28 mouse cellular contexts compared by ENCODE assay signal in the genomic region with DNA sequence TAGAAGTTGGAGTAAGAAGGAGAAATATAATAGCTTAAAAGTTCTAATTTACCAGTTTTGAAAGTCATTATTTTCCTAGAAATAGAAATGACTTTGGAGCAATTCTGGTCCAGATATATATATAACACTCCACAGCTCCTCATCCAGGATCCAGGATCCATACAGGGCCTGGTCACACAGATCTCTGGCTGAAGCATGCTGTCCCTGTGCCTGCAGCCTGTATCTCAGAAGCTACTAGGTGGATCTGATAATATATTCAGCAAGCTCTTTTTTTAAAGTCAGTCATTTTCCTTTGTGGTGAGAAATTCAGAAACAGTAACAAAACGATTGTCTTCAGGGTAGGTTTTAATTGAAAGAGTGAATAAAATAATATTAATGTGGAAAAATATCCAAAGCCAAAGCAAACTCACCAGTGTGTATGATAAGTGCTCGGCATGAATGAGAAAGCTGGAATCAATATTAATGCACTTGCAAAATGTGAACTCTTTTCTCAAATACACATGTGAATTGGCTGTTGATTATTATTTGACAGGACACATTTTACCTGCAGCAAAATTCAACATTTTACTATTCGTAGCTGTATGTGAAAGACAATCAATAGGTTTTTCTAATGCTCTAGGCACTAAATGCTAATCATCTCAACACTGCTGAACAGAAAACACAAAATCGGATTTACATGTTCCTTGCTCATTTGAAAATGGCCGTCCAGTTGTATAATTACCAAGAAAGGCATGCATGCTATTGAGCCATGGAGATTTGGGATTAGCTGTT.
DNase-seq lines count a peak whose midpoint lies in the region; ATAC-seq and TF ChIP-seq lines count a peak whose summit lies in the region.
"Had no signal": no experiment of that assay in that cellular context is flagged by ENCODE, and none has a peak within 500 bp of the region (broad histone marks: within the 10 kb centered on the region; RNA-seq: fewer than 3 reads in every experiment).

No protein-coding gene starts in this region.

- ATAC-seq in midbrain, embryonic 12.5 days (ENCODE audit: low FRiP score, low read depth), result peak; percentile 54; the same call in 1 of the 2 replicates
- ATAC-seq in midbrain, embryonic 11.5 days (ENCODE audit: low FRiP score), result no peak
- peak; percentile 53; the same call in 1 of the 2 replicates for ATAC-seq in midbrain, embryonic 14.5 days (ENCODE audit: low FRiP score, low TSS enrichment)
- no peak for ATAC-seq in midbrain, postnatal 0 days (ENCODE audit: low FRiP score)
- ATAC-seq in midbrain, embryonic 16.5 days, result peak; percentile 45
- ATAC-seq: activated CD4-positive, CD25-positive, alpha-beta regulatory T cell, adult 4 months; CD4-positive, CD25-positive, alpha-beta regulatory T cell, adult 4 months; forebrain, embryonic 13.5 days; forebrain, embryonic 15.5 days; forebrain, postnatal 0 days; Patski had no signal

- no peaks in the 10 kb centered on the region for H3K27me3 ChIP-seq in midbrain, embryonic 12.5 days
- H3K27me3 ChIP-seq in midbrain, embryonic 11.5 days (ENCODE audit: control insufficient read depth, insufficient read depth, low read length), result no peaks in the 10 kb centered on the region
- no peaks in the 10 kb centered on the region for H3K27me3 ChIP-seq in midbrain, embryonic 14.5 days (ENCODE audit: control insufficient read depth, insufficient read depth, low read length)
- no peaks in the 10 kb centered on the region for H3K27me3 ChIP-seq in midbrain, postnatal 0 days (ENCODE audit: insufficient read depth, low read length)
- no peaks in the 10 kb centered on the region for H3K27me3 ChIP-seq in midbrain, embryonic 16.5 days (ENCODE audit: control insufficient read depth, insufficient read depth, low read depth, low read length)
- H3K27me3 ChIP-seq: CH12.LX; embryonic facial prominence, embryonic 13.5 days; embryonic facial prominence, embryonic 15.5 days; forebrain, embryonic 13.5 days; forebrain, embryonic 15.5 days had no signal

- no peaks in the 10 kb centered on the region for H3K9me3 ChIP-seq in midbrain, embryonic 12.5 days
- H3K9me3 ChIP-seq in midbrain, embryonic 11.5 days (ENCODE audit: control insufficient read depth, low read length), result no peaks in the 10 kb centered on the region
- H3K9me3 ChIP-seq in midbrain, embryonic 14.5 days (ENCODE audit: control insufficient read depth, low read length), result no peaks in the 10 kb centered on the region
- H3K9me3 ChIP-seq in midbrain, postnatal 0 days (ENCODE audit: low read length), result no peaks in the 10 kb centered on the region
- no peaks in the 10 kb centered on the region for H3K9me3 ChIP-seq in midbrain, embryonic 16.5 days (replicated peaks; ENCODE audit: control insufficient read depth, low read length, poor library complexity, severe bottlenecking)
- H3K9me3 ChIP-seq: embryonic facial prominence, embryonic 13.5 days; embryonic facial prominence, embryonic 15.5 days; forebrain, embryonic 13.5 days; forebrain, embryonic 15.5 days had no signal

- WGBS in midbrain, embryonic 12.5 days, result 59% methylated on average over 5 of the region's 5 CpGs
- 72% methylated on average over 5 of the region's 5 CpGs for WGBS in midbrain, embryonic 11.5 days
- WGBS in midbrain, embryonic 14.5 days, result 40% methylated on average over 5 of the region's 5 CpGs
- WGBS in midbrain, postnatal 0 days, result 40% methylated on average over 5 of the region's 5 CpGs
- 50% methylated on average over 5 of the region's 5 CpGs for WGBS in midbrain, embryonic 16.5 days

- H3K36me3 ChIP-seq in midbrain, embryonic 12.5 days, result no peaks in the 10 kb centered on the region
- no peaks in the 10 kb centered on the region for H3K36me3 ChIP-seq in midbrain, embryonic 11.5 days (ENCODE audit: control insufficient read depth, insufficient read depth, low read length)
- no peaks in the 10 kb centered on the region for H3K36me3 ChIP-seq in midbrain, embryonic 14.5 days (ENCODE audit: control insufficient read depth, insufficient read depth, low read length)
- no peaks in the 10 kb centered on the region for H3K36me3 ChIP-seq in midbrain, postnatal 0 days (ENCODE audit: insufficient read depth, low read length)
- no peaks in the 10 kb centered on the region for H3K36me3 ChIP-seq in midbrain, embryonic 16.5 days (ENCODE audit: control insufficient read depth, insufficient read depth, low read length)
- H3K36me3 ChIP-seq: embryonic facial prominence, embryonic 13.5 days; embryonic facial prominence, embryonic 15.5 days; forebrain, embryonic 15.5 days; G1E had no signal

- H3K4me2 ChIP-seq in midbrain, embryonic 12.5 days (replicated peaks), result no peak overlapping the region
- no peak overlapping the region for H3K4me2 ChIP-seq in midbrain, embryonic 11.5 days
- no peak overlapping the region for H3K4me2 ChIP-seq in midbrain, embryonic 14.5 days (ENCODE audit: low read length)
- no peak overlapping the region for H3K4me2 ChIP-seq in midbrain, postnatal 0 days (ENCODE audit: low read depth, low read length, poor library complexity, severe bottlenecking)
- H3K4me2 ChIP-seq in midbrain, embryonic 16.5 days (ENCODE audit: low read length), result no peak overlapping the region
- H3K4me2 ChIP-seq: embryonic facial prominence, embryonic 13.5 days; embryonic facial prominence, embryonic 15.5 days; forebrain, embryonic 13.5 days; forebrain, embryonic 15.5 days had no signal

- DNase-seq in midbrain, embryonic 11.5 days (ENCODE audit: low spot score, missing footprints), result no peak
- peak; percentile 62 for DNase-seq in midbrain, embryonic 14.5 days
- DNase-seq in midbrain, postnatal 0 days (ENCODE audit: low spot score), result no peak
- DNase-seq in left cerebral cortex, adult 18-20 months (ENCODE audit: low spot score in 2 of 2), result no peak
- DNase-seq: adrenal gland, adult 8-10 months; adrenal gland, postnatal 14 days; adrenal gland, postnatal 36 days; B cell, adult 2 months; cerebellum, adult 11 months; cerebellum, adult 18-20 months; cerebellum, adult 8-10 months; cerebellum, adult 9-11 months; cerebellum, postnatal 14 days; cerebellum, postnatal 36 days; embryo, embryonic 11 days; forebrain, postnatal 0 days had no signal

- H3K9ac ChIP-seq in midbrain, embryonic 12.5 days (replicated peaks), result no peak overlapping the region
- no peak overlapping the region for H3K9ac ChIP-seq in midbrain, embryonic 11.5 days (ENCODE audit: low read length)
- H3K9ac ChIP-seq in midbrain, embryonic 14.5 days (replicated peaks; ENCODE audit: low read length), result no peak overlapping the region
- H3K9ac ChIP-seq in midbrain, postnatal 0 days (replicated peaks; ENCODE audit: low read length, poor library complexity, severe bottlenecking), result no peak overlapping the region
- H3K9ac ChIP-seq in midbrain, embryonic 16.5 days (ENCODE audit: low read depth, low read length), result no peak overlapping the region
- H3K9ac ChIP-seq: embryonic facial prominence, embryonic 13.5 days; embryonic facial prominence, embryonic 15.5 days; forebrain, embryonic 13.5 days; forebrain, embryonic 15.5 days; forebrain, postnatal 0 days had no signal

- no peak overlapping the region for H3K4me3 ChIP-seq in midbrain, embryonic 12.5 days
- H3K4me3 ChIP-seq in midbrain, embryonic 11.5 days (ENCODE audit: low read depth, low read length), result no peak overlapping the region
- H3K4me3 ChIP-seq in midbrain, embryonic 14.5 days (replicated peaks; ENCODE audit: low read depth, low read length), result no peak overlapping the region
- no peak overlapping the region for H3K4me3 ChIP-seq in midbrain, postnatal 0 days (ENCODE audit: low read depth, low read length)
- H3K4me3 ChIP-seq in midbrain, embryonic 16.5 days (ENCODE audit: low read depth, low read length), result no peak overlapping the region
- H3K4me3 ChIP-seq: embryonic facial prominence, embryonic 13.5 days; embryonic facial prominence, embryonic 15.5 days; erythroblast, embryonic 14.5 days; forebrain, embryonic 13.5 days; forebrain, embryonic 15.5 days had no signal

- TF ChIP-seq CTCF in midbrain, postnatal 0 days (IDR thresholded peaks at IDR 0.05), result no peak

- H3K27ac ChIP-seq in midbrain, embryonic 12.5 days (replicated peaks), result no peak overlapping the region
- H3K27ac ChIP-seq in midbrain, embryonic 11.5 days (ENCODE audit: low read depth, low read length), result no peak overlapping the region
- no peak overlapping the region for H3K27ac ChIP-seq in midbrain, embryonic 14.5 days (replicated peaks; ENCODE audit: low read depth, low read length)
- H3K27ac ChIP-seq in midbrain, postnatal 0 days (ENCODE audit: low read depth, low read length), result no peak overlapping the region
- no peak overlapping the region for H3K27ac ChIP-seq in midbrain, embryonic 16.5 days (ENCODE audit: low read length)
- H3K27ac ChIP-seq: embryonic facial prominence, embryonic 13.5 days; embryonic facial prominence, embryonic 15.5 days; forebrain, embryonic 13.5 days; forebrain, embryonic 15.5 days had no signal

- H3K4me1 ChIP-seq in midbrain, embryonic 12.5 days, result no peaks in the 10 kb centered on the region; the same call in 1 of the 2 replicates
- H3K4me1 ChIP-seq in midbrain, embryonic 11.5 days (ENCODE audit: control insufficient read depth, insufficient read depth, low read length), result no peaks in the 10 kb centered on the region; the same call in 1 of the 2 replicates
- H3K4me1 ChIP-seq in midbrain, embryonic 14.5 days (ENCODE audit: control insufficient read depth, insufficient read depth, low read length), result peaks cover 5% of the 10 kb centered on the region; the same call in 1 of the 2 replicates
- H3K4me1 ChIP-seq in midbrain, postnatal 0 days (ENCODE audit: insufficient read depth, low read length), result no peaks in the 10 kb centered on the region
- H3K4me1 ChIP-seq in midbrain, embryonic 16.5 days (ENCODE audit: control insufficient read depth, insufficient read depth, low read length), result no peaks in the 10 kb centered on the region
- H3K4me1 ChIP-seq: embryonic facial prominence, embryonic 13.5 days; embryonic facial prominence, embryonic 15.5 days had no signal

Comparison
In these comparisons a context has a peak if more than half of its experiments do, and no peak if none do; other contexts are left out.
1. ATAC-seq: peak in midbrain, embryonic 12.5 days (single experiment), midbrain, embryonic 14.5 days (single experiment) and midbrain, embryonic 16.5 days (single experiment); none in midbrain, embryonic 11.5 days (single experiment) and midbrain, postnatal 0 days (single experiment).